Mouse (Mus musculus): Measurements from ENCODE around the gene Ncstn. TPM values are rescaled to one million over a fixed set of nuclear protein-coding genes. Genes with fewer than 3 reads are reported as not detected.
A peak's percentile ranks its signal among the peaks of the same experiment; 100 is the strongest.

The Ncstn gene
- polyA plus RNA-seq, 1 experiment, result 89.5 TPM

- H3K27ac ChIP-seq (ENCODE audit: insufficient read depth, low read length), result no peak overlapping the region
- TF ChIP-seq CTCF (IDR thresholded peaks at IDR 0.05; ENCODE audit: extremely low read depth, insufficient read depth, low read length), result no peak
- TF ChIP-seq POLR2A (IDR thresholded peaks at IDR 0.05; ENCODE audit: extremely low read depth, insufficient read depth, low read length), result no peak
- H3K4me1 ChIP-seq (ENCODE audit: control insufficient read depth, insufficient read depth, low read length), result no peaks in the 10 kb centered on the region
- no peak overlapping the region for H3K4me3 ChIP-seq (ENCODE audit: insufficient read depth, low read length)
Measured at GRCm38 (mm10) chr1:172046410-172046809, 36.2 kb downstream of the Ncstn start.

- Histone ChIP-seq H3K4me3 (ENCODE audit: insufficient read depth, low read length) (no peak overlapping the region), H3K4me1 (ENCODE audit: control insufficient read depth, insufficient read depth, low read length) (peaks cover 1% of the 10 kb centered on the region; the same call in 1 of the 2 replicates), H3K27ac (ENCODE audit: insufficient read depth, low read length) (no peak overlapping the region)
- TF ChIP-seq CTCF (IDR thresholded peaks at IDR 0.05; ENCODE audit: extremely low read depth, insufficient read depth, low read length) (no peak), POLR2A (IDR thresholded peaks at IDR 0.05; ENCODE audit: extremely low read depth, insufficient read depth, low read length) (no peak)
Measured at GRCm38 (mm10) chr1:172029914-172030313, 52.7 kb downstream of the Ncstn start.

DNA sequence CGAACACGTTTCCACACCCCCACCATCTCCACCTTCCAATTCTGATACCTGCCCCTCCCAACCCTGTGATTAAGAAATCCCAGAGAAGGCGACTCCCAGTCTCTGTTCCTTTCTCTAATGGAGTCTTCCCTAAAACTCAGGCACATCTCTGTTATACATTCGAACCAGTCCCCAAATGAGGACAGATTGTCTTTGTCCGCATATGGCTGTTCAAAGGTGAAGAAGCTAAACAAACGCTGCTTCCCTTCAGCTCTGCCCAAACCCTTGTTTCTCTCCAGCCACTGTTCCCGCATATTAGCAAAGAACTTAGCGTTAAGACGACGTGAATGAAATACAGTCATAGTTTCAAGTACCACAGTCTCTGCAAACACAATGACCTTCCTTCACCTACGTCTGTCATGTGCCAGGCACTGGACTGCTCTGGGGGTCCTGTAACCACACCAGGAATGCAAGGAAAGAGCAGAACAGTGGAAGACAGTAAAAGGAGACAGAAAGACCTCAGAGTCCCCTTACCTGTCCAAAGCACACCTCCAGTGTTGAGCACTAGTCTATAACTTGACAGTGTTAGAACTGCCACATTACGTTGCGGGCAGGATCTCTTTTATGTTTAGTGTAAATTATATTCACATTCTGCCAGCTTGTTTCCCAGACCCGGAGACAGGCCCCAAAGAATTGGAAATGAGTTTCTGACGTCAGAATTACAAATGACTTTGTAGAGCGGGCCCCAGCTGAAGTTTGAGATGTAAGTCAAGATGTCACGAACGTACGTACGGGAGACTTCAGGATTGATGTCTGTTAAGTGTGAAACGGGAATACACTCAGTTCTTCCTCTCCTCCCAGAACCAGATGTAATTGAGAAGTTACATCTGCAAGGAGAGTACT is 54.0 kb downstream of the Ncstn start, which contains the start of gene Vangl2:
Vangl2 (minus strand) TSS at position 51 of the 882 bp plus-strand sequence.
- Histone ChIP-seq H3K4me1 (ENCODE audit: control insufficient read depth, insufficient read depth, low read length) (peaks cover 1% of the 10 kb centered on the region; the same call in 1 of the 2 replicates), H3K4me3 (ENCODE audit: insufficient read depth, low read length) (peak within 1 kb of the TSS; percentile 59), H3K27ac (ENCODE audit: insufficient read depth, low read length) (peak within 1 kb of the TSS; percentile 90)
- TF ChIP-seq CTCF (IDR thresholded peaks at IDR 0.05; ENCODE audit: extremely low read depth, insufficient read depth, low read length) (no peak), POLR2A (IDR thresholded peaks at IDR 0.05; ENCODE audit: extremely low read depth, insufficient read depth, low read length) (no peak)

- TF ChIP-seq CTCF (IDR thresholded peaks at IDR 0.05; ENCODE audit: extremely low read depth, insufficient read depth, low read length) (no peak), POLR2A (IDR thresholded peaks at IDR 0.05; ENCODE audit: extremely low read depth, insufficient read depth, low read length) (no peak)
- peaks cover 1% of the 10 kb centered on the region; the same call in 1 of the 2 replicates for H3K4me1 ChIP-seq (ENCODE audit: control insufficient read depth, insufficient read depth, low read length)
- H3K27ac ChIP-seq (ENCODE audit: insufficient read depth, low read length), result peak overlapping the region; percentile 90
- peak overlapping the region; percentile 59 for H3K4me3 ChIP-seq (ENCODE audit: insufficient read depth, low read length)
Measured at GRCm38 (mm10) chr1:172027809-172028102, 54.8 kb downstream of the Ncstn start.

GRCm38 (mm10) chr1:172027010-172027808 is 55.4 kb downstream of the Ncstn start:
- H3K4me1 ChIP-seq (ENCODE audit: control insufficient read depth, insufficient read depth, low read length), result peaks cover 1% of the 10 kb centered on the region; the same call in 1 of the 2 replicates
- TF ChIP-seq POLR2A (IDR thresholded peaks at IDR 0.05; ENCODE audit: extremely low read depth, insufficient read depth, low read length) (no peak; the same call in 1 of the 2 replicates), CTCF (IDR thresholded peaks at IDR 0.05; ENCODE audit: extremely low read depth, insufficient read depth, low read length) (no peak)

GRCm38 (mm10) chr1:172026201-172026901 is 56.2 kb downstream of the Ncstn start:
- Histone ChIP-seq H3K4me1 (ENCODE audit: control insufficient read depth, insufficient read depth, low read length) (peaks cover 1% of the 10 kb centered on the region; the same call in 1 of the 2 replicates), H3K27ac (ENCODE audit: insufficient read depth, low read length) (no peak overlapping the region), H3K4me3 (ENCODE audit: insufficient read depth, low read length) (peak overlapping the region; percentile 59)
- TF ChIP-seq POLR2A (IDR thresholded peaks at IDR 0.05; ENCODE audit: extremely low read depth, insufficient read depth, low read length) (no peak), CTCF (IDR thresholded peaks at IDR 0.05; ENCODE audit: extremely low read depth, insufficient read depth, low read length) (no peak)

More at GRCm38 (mm10) chr1:172027010-172027808, 55.4 kb downstream of the Ncstn start:
- Histone ChIP-seq H3K27ac (ENCODE audit: insufficient read depth, low read length) (peak overlapping the region; percentile 90), H3K4me3 (ENCODE audit: insufficient read depth, low read length) (peak overlapping the region; percentile 59)

- no peak overlapping the region for H3K27ac ChIP-seq (ENCODE audit: insufficient read depth, low read length)
- peaks cover 3% of the 10 kb centered on the region for H3K4me1 ChIP-seq (ENCODE audit: control insufficient read depth, insufficient read depth, low read length)
- H3K4me3 ChIP-seq (ENCODE audit: insufficient read depth, low read length), result peak overlapping the region; percentile 59; the same call in 1 of the 2 replicates
- no peak for TF ChIP-seq CTCF (IDR thresholded peaks at IDR 0.05; ENCODE audit: extremely low read depth, insufficient read depth, low read length)
- no peak for TF ChIP-seq POLR2A (IDR thresholded peaks at IDR 0.05; ENCODE audit: extremely low read depth, insufficient read depth, low read length)
Measured at GRCm38 (mm10) chr1:172025201-172025904, 57.2 kb downstream of the Ncstn start.

- TF ChIP-seq POLR2A (IDR thresholded peaks at IDR 0.05; ENCODE audit: extremely low read depth, insufficient read depth, low read length), result no peak
- TF ChIP-seq CTCF (IDR thresholded peaks at IDR 0.05; ENCODE audit: extremely low read depth, insufficient read depth, low read length), result no peak
- H3K4me3 ChIP-seq (ENCODE audit: insufficient read depth, low read length), result no peak overlapping the region
- no peak overlapping the region for H3K27ac ChIP-seq (ENCODE audit: insufficient read depth, low read length)
- peaks cover 5% of the 10 kb centered on the region for H3K4me1 ChIP-seq (ENCODE audit: control insufficient read depth, insufficient read depth, low read length)
Measured at GRCm38 (mm10) chr1:172024140-172024895, 58.3 kb downstream of the Ncstn start.

Data from cortical plate, adult 2 months (tissue).